Mouse (Mus musculus) neural tube, embryonic 14.5 days (tissue): ENCODE results near the gene Ephb4. TPM values are rescaled to one million over a fixed set of nuclear protein-coding genes. Genes with fewer than 3 reads are reported as not detected.

Experiments used
- ATAC-seq: fragments of 200-750 bp; cut with Nextera tagmentation; 2 replicates; pipeline ENCODE4 v1.8.0; 2017; ENCODE audit warnings: low read depth, mild to moderate bottlenecking, moderate TSS enrichment, moderate library complexity
- H3K27ac ChIP-seq: fragments of 300-500 bp; sonication (generic); 2 replicates; pipeline ENCODE4 v1.5.1; 2014; ENCODE audit warnings: low read depth, mild to moderate bottlenecking, control low read depth, low read length, moderate library complexity, mixed read lengths
- H3K27me3 ChIP-seq: fragments of 300-500 bp; sonication (generic); 2 replicates; pipeline ENCODE4 v1.6.1; 2014; ENCODE audit warnings: low read length; ENCODE audit not compliant: control insufficient read depth, insufficient read depth
- H3K36me3 ChIP-seq: fragments of 300-500 bp; sonication (generic); 2 replicates; pipeline ENCODE4 v1.6.1; 2014; ENCODE audit warnings: low read length, mixed read lengths; ENCODE audit not compliant: control insufficient read depth, insufficient read depth
- H3K4me1 ChIP-seq: fragments of 300-500 bp; sonication (generic); 2 replicates; pipeline ENCODE4 v1.6.1; 2014; ENCODE audit warnings: low read length; ENCODE audit not compliant: control insufficient read depth, insufficient read depth
- H3K4me2 ChIP-seq: fragments of 300-500 bp; sonication (generic); 2 replicates; pipeline ENCODE4 v1.6.1; 2014; ENCODE audit warnings: mild to moderate bottlenecking, low read depth, low read length, control low read depth
- H3K4me3 ChIP-seq: fragments of 300-500 bp; sonication (generic); 2 replicates; pipeline ENCODE4 v1.5.1; 2014; ENCODE audit warnings: low read depth, low read length, control low read depth, mixed read lengths
- H3K9ac ChIP-seq: fragments of 300-500 bp; sonication (generic); replicated peaks from 2 replicates; pipeline ENCODE4 v1.6.1; 2014; ENCODE audit warnings: low read depth, mild to moderate bottlenecking, control low read depth, low read length, mixed read lengths
- H3K9me3 ChIP-seq: fragments of 300-500 bp; sonication (generic); 2 replicates; pipeline ENCODE4 v1.6.1; 2016; ENCODE audit warnings: low read length; ENCODE audit not compliant: control insufficient read depth
- WGBS: fragments of 180-500 bp; shearing (Covaris S2); extraction: QIAGEN DNeasy Blood & Tissue Kit; methylation state at CpG from one replicate; pipeline ENCODE4 v1.1.7; 2014; 5-methylcytosine and 5-hydroxymethylcytosine counted together
- polyA plus RNA-seq: library from polyadenylated mRNA; unstranded; fragments of >200 nt; fragmentation: Nextera tagmentation; extraction: Ambion mirVana; gene quantifications from 2 replicates; pipeline ENCODE4 v1.2.1, GENCODE M21; 2014

The Ephb4 gene
- polyA plus RNA-seq: 2.7 and 8.8 TPM in 2 replicates

DNA sequence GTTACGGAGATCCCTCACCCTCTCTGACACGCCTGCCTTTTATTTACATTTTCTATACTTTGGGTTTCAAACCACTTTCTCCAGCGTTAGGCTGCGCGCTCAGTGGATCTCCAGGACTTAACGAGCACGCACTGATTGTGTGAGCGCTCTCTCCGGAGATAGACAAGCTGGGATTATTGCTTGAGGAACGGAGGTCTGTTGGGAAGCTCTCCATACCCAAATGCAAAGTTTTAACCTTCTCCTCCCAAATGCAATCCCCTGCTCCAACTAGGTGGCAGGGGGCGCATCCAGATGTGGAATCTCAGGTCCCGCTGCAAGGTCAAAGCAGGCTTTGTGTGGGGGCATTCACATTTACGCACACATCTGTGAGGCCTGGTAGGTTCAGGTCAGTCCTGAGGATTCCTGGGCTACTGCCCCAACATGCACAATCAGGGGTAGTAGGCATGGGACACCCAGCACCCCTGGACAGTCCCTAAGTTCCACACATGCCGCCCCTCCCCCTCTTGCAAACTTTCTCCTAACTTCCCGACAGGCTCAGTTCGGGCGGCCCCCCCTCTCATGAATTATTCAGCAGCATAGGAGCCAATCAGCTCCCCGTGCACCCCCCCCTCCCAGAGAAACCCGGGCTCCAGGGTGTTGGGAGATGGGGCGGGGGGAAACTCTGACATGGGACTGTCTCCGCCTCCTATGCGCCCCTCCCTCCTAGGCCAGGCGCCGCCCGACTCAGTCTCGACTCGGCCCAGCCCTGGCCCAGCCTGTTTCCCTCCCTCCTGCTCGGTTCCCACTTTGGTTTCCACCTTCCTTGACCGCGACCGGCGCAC lies at the start of gene Ephb4:
Ephb4 (plus strand) TSS at position 726 of the 821 bp plus-strand sequence.
- Histone ChIP-seq H3K27ac (peak within 1 kb of the TSS; percentile 44; the same call in 1 of the 2 replicates), H3K4me2 (peak within 1 kb of the TSS; percentile 96), H3K4me1 (peaks cover 20% of the 10 kb centered on the region), H3K4me3 (peak within 1 kb of the TSS; percentile 55), H3K36me3 (no peaks in the 10 kb centered on the region), H3K27me3 (peaks cover 9% of the 10 kb centered on the region; the same call in 1 of the 2 replicates), H3K9me3 (no peaks in the 10 kb centered on the region), H3K9ac (peak within 1 kb of the TSS; percentile 66)
- peak; percentile 90 for ATAC-seq
- WGBS: 0% methylated on average over 30 of the region's 32 CpGs

DNA sequence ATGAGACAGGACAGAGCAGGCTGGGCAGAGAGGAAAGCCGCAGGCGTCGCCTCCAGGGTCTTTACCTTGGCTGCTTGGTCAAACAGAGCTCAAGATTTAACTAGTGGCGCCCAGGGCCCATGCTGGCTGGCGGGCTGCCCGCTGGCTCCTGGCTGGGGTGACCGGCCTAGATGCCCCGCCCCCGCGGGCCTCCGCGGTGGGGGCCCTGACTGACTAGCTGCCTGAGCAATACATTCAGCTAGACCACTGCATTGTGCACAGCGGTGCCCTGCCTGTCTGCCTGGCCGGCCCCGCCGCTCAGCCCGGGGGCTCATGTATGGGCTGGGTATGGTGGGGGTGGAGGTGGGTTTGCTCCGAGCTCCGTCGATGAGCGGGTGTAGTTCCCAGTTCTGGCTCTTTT lies 48.7 kb upstream of the Ephb4 start:
- no peaks in the 10 kb centered on the region for H3K27me3 ChIP-seq
- H3K4me2 ChIP-seq: no peak overlapping the region
- H3K9ac ChIP-seq: no peak overlapping the region
- no peaks in the 10 kb centered on the region for H3K9me3 ChIP-seq
- 75% methylated on average over 21 of the region's 21 CpGs for WGBS
- peaks cover 73% of the 10 kb centered on the region for H3K36me3 ChIP-seq
- peak; percentile 50; the same call in 1 of the 2 replicates for ATAC-seq
- H3K4me3 ChIP-seq: no peak overlapping the region
- H3K4me1 ChIP-seq: peaks cover 23% of the 10 kb centered on the region
- H3K27ac ChIP-seq: no peak overlapping the region

DNA sequence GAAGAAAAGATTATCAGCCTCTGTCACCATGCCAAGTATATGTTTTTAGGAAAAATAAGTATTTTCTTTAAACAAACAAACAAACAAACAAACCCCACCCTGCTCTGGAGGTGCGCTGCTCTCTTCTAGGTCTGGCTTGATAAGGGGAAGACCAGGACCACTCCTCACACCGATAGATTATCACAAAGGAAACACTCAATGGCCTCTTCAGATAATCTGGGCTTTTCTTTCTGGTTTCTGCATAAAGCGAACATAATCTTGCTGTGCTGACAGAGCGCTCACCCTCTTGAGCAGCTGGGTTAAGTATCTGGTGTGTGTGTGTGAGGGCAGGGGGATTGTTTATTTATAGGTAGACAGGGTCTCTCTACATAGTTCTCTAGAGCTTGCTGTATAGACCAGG lies 46.3 kb upstream of the Ephb4 start:
- Histone ChIP-seq H3K4me1 (peaks cover 30% of the 10 kb centered on the region), H3K9me3 (no peaks in the 10 kb centered on the region), H3K36me3 (peaks cover 49% of the 10 kb centered on the region)

DNA sequence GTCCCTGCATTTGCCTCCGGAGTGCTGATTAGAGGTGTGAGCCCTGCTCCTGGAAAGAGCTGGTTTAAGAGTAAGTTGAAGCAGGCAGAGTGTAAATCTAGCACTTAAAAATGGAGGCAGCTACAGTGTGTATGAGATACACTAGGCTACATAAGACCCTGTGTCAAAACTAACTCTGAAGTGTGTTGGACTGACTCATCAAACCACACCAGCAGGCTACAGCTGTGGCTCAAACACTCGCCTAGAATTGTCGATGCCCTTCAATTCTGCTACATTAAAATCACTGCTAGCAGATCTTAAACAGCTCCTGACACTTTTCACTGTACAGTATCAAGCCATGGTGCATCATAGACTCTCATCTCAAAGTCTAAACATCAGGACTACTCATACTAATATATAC lies 45.7 kb upstream of the Ephb4 start:
- H3K9ac ChIP-seq: no peak overlapping the region

More for the DNA sequence above, 46.3 kb upstream of the Ephb4 start:
- Histone ChIP-seq H3K4me3 (no peak overlapping the region), H3K27me3 (no peaks in the 10 kb centered on the region), H3K4me2 (no peak overlapping the region), H3K27ac (no peak overlapping the region), H3K9ac (no peak overlapping the region)
- ATAC-seq: no peak
- 95% methylated on average over 4 of the region's 4 CpGs for WGBS

DNA sequence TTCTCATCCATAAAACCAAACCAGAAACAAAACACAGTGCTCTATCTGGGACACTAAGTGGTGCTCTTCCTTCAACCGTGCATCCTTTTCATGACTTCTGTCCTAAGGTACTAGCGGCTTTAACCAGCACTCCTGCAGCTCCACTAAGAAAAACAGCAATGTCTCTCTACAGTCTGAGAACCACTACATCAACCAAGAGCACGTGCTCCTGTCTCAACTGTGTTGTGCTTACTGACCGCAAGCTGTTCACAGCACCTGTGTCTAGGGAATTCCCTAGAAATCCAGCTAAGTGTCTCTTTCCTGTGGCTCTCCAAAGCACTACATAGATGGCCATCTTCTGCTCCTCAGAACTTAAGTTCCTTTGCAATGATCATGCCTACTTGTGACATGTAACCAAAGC lies 45.1 kb upstream of the Ephb4 start:
- peak overlapping the region; percentile 9; the same call in 1 of the 2 replicates for H3K4me3 ChIP-seq
- 8% methylated on average over 4 of the region's 4 CpGs for WGBS
- ATAC-seq: no peak
- no peak overlapping the region for H3K9ac ChIP-seq
- no peak overlapping the region for H3K27ac ChIP-seq
- H3K27me3 ChIP-seq: no peaks in the 10 kb centered on the region
- peaks cover 30% of the 10 kb centered on the region for H3K4me1 ChIP-seq
- peaks cover 37% of the 10 kb centered on the region for H3K36me3 ChIP-seq
- H3K4me2 ChIP-seq: peak overlapping the region; percentile 71
- H3K9me3 ChIP-seq: no peaks in the 10 kb centered on the region

More for the DNA sequence above, 45.7 kb upstream of the Ephb4 start:
- no peaks in the 10 kb centered on the region for H3K9me3 ChIP-seq
- H3K4me3 ChIP-seq: no peak overlapping the region
- no peaks in the 10 kb centered on the region for H3K27me3 ChIP-seq
- no peak overlapping the region for H3K27ac ChIP-seq
- no peak for ATAC-seq
- peak overlapping the region; percentile 71 for H3K4me2 ChIP-seq
- 84% methylated on average over 3 of the region's 3 CpGs for WGBS
- peaks cover 44% of the 10 kb centered on the region for H3K36me3 ChIP-seq
- peaks cover 30% of the 10 kb centered on the region for H3K4me1 ChIP-seq

DNA sequence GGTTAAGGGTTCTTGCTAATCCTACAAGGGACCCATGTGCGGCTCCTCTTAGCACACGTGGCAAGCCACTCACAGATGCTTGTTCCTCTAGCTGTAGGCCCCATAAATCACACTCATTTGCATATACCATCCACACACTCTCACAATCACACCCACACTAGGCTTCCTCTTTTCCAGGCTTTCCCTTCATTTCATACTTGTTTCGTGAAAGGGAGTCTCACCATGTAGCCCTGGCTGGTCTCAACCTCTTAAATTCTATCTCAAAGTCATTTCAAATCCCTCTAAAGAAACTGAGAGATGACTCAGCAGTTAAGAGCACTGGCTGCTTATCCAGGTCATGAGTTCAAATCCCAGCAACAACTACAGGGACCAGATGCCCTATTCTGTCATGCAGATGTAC lies 44.1 kb upstream of the Ephb4 start:
- H3K4me1 ChIP-seq: peaks cover 30% of the 10 kb centered on the region
- no peaks in the 10 kb centered on the region for H3K27me3 ChIP-seq
- H3K9me3 ChIP-seq: no peaks in the 10 kb centered on the region
- peak overlapping the region; percentile 71 for H3K4me2 ChIP-seq
- H3K4me3 ChIP-seq: peak overlapping the region; percentile 96
- no peak overlapping the region for H3K27ac ChIP-seq
- 25% methylated on average over 3 of the region's 3 CpGs for WGBS
- peak overlapping the region; percentile 32; the same call in 1 of the 2 replicates for H3K9ac ChIP-seq
- peaks cover 27% of the 10 kb centered on the region for H3K36me3 ChIP-seq
- no peak for ATAC-seq

DNA sequence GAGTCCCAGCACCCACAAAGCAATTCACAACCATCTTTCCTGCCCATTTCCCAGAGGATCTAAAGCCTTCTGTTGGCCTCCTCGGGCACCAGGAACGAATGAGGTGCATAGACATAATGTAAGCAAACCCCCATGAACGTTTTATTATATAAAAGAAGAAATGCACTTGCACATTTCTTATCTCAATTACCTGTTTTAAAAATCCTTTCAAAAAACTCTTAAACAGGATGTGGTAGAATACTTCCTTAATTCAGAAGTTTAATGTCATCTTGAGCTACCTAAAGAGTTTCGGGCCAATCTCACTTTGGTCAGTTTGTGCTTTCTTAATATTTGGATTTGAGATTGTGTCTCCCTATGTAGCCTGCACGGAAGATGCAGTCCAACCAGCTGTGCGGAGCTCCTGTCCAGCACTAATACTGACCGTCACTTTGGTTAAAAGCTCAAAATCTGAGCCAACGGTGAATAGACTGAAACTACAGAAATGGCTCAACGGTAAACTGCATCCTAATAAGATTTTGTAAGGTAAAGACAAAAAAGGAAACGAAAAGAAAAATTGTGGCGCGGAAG lies 43.4 kb upstream of the Ephb4 start:
- Histone ChIP-seq H3K9me3 (no peaks in the 10 kb centered on the region), H3K27ac (peak overlapping the region; percentile 95), H3K36me3 (peaks cover 20% of the 10 kb centered on the region), H3K4me3 (peak overlapping the region; percentile 96), H3K4me2 (peak overlapping the region; percentile 71), H3K4me1 (peaks cover 30% of the 10 kb centered on the region), H3K9ac (peak overlapping the region; percentile 94), H3K27me3 (no peaks in the 10 kb centered on the region)
- no peak for ATAC-seq
- WGBS: 16% methylated on average over 12 of the region's 12 CpGs

DNA sequence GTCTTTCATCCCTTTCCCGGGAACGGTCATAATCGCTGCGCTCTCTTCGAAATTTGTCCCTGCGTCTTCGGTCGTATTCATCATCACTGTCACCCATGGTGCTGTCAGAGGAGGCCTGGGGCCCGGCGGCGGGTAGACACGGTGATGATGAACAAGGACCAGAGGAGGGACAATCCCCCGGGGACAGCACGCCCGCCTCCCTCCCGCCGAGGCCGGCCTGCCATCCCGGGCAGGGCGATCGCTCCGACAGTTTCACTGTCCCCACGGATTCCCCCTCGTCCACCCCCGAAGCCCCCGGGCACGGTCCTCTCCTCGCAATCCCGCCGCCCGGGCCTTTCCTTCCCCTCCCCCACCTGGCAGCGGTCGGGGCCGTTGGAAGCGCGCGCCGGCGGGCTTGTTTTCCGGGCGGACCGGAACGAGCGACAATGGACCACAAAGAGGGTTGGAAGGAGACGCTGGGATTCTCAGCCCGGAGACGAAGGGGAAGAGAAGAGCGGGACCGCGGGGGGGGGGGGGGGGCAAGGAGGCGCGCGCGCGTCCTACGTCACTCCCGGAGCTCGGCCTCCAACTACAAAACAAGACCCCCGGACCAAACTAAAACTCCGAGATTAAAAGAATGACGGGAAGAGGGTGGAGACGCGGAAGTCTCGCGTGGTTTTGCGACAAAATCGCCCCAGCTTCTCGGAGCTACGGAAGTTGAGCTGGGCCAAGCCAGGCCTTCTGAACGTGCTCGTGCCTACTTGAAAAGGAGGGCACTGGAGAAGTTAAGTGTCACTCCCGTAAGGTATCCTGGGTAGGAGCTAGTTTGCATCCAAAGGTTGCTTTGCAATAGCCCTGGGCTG lies 42.6 kb upstream of the Ephb4 start, which contains the start of gene Srrt:
Srrt (minus strand) TSS at position 604 of the 842 bp plus-strand sequence.
- Histone ChIP-seq H3K4me3 (peak within 1 kb of the TSS; percentile 96), H3K4me1 (peaks cover 30% of the 10 kb centered on the region), H3K27ac (peak within 1 kb of the TSS; percentile 95), H3K36me3 (peaks cover 15% of the 10 kb centered on the region), H3K9me3 (no peaks in the 10 kb centered on the region), H3K27me3 (no peaks in the 10 kb centered on the region), H3K4me2 (peak within 1 kb of the TSS; percentile 71), H3K9ac (peak within 1 kb of the TSS; percentile 94)
- ATAC-seq: peak; percentile 83
- WGBS: under 1% methylated on average over 50 of the region's 72 CpGs
